8 mouse cellular contexts compared by ENCODE assay signal in genomic region chr10:121305441-121305840, GRCm38 (mm10). TPM values are rescaled to one million over a fixed set of nuclear protein-coding genes. Genes with fewer than 3 reads are reported as not detected.
DNase-seq lines count a peak whose midpoint lies in the region; ATAC-seq and TF ChIP-seq lines count a peak whose summit lies in the region.

No protein-coding gene starts in this region.

- ATAC-seq in forebrain, embryonic 15.5 days (replicated peaks) = 0 out of 2 replicates have a peak, but pooled peaks have one; percentile 12

- H3K36me3 ChIP-seq in kidney, adult 2 months (ENCODE audit: control insufficient read depth, insufficient read depth, low read length) = no peaks in the 10 kb centered on the region
- no peaks in the 10 kb centered on the region for H3K36me3 ChIP-seq in ES-E14 (ENCODE audit: control insufficient read depth, insufficient read depth, low read length, poor library complexity, severe bottlenecking)
- H3K36me3 ChIP-seq in forebrain, embryonic 15.5 days = peaks cover 7% of the 10 kb centered on the region; the same call in 1 of the 2 replicates

- no peak overlapping the region for H3K4me3 ChIP-seq in kidney, adult 2 months (ENCODE audit: insufficient read depth, low read depth, low read length)
- no peak overlapping the region for H3K4me3 ChIP-seq in ES-E14 (ENCODE audit: insufficient read depth in 1 of 2, low read depth in 1 of 2, low read length in 2 of 2, poor library complexity in 1 of 2, severe bottlenecking in 1 of 2)
- H3K4me3 ChIP-seq in forebrain, embryonic 15.5 days = no peak overlapping the region
- no peak overlapping the region for H3K4me3 ChIP-seq in lung, adult 2 months (replicated peaks; ENCODE audit: extremely low read depth, low read depth, low read length)

- no peaks in the 10 kb centered on the region for H3K9me3 ChIP-seq in ES-E14 (ENCODE audit: control insufficient read depth, insufficient read depth, low read depth, low read length)
- no peaks in the 10 kb centered on the region for H3K9me3 ChIP-seq in forebrain, embryonic 15.5 days

- no peaks in the 10 kb centered on the region for H3K27me3 ChIP-seq in kidney, adult 2 months (replicated peaks; ENCODE audit: control insufficient read depth, insufficient read depth, low read length)
- H3K27me3 ChIP-seq in forebrain, embryonic 15.5 days = no peaks in the 10 kb centered on the region

- no peak for TF ChIP-seq POLR2A in kidney, adult 2 months (IDR thresholded peaks at IDR 0.05; ENCODE audit: low read depth, low read length)
- TF ChIP-seq POLR2A in lung, adult 2 months (IDR thresholded peaks at IDR 0.05; ENCODE audit: borderline replicate concordance, extremely low read depth, low read depth, low read length) = no peak

- H3K4me2 ChIP-seq in forebrain, embryonic 15.5 days (replicated peaks) = no peak overlapping the region

- TF ChIP-seq CTCF in kidney, adult 2 months (conservative IDR thresholded peaks at IDR 0.05; ENCODE audit: insufficient read depth, insufficient read length, low read depth, low read length) = peak; percentile 21; the same call in 1 of the 2 replicates
- TF ChIP-seq CTCF in lung, adult 2 months (IDR thresholded peaks at IDR 0.05; ENCODE audit: insufficient read depth, low read length) = peak; percentile 20; the same call in 1 of the 2 replicates

- 43% methylated on average over 5 of the region's 5 CpGs for WGBS in kidney, adult 2 months
- WGBS in forebrain, embryonic 15.5 days = 33% methylated on average over 5 of the region's 5 CpGs
- WGBS in lung, adult 2 months = 25% methylated on average over 5 of the region's 5 CpGs

- in situ Hi-C loops in ES-E14 (cut with MboI; ENCODE audit: low sequenced_read_pairs in 2 of 2, unreplicated experiment in 2 of 2) = no loop called here

- no peak overlapping the region for H3K27ac ChIP-seq in kidney, adult 2 months (ENCODE audit: insufficient read depth, low read depth, low read length)
- H3K27ac ChIP-seq in ES-E14 (ENCODE audit: insufficient read depth, low read depth, low read length, poor library complexity, severe bottlenecking) = no peak overlapping the region
- H3K27ac ChIP-seq in forebrain, embryonic 15.5 days (replicated peaks) = no peak overlapping the region

- H3K9ac ChIP-seq in ES-E14 (ENCODE audit: insufficient read depth, low read depth, low read length, poor library complexity, severe bottlenecking) = no peak overlapping the region
- H3K9ac ChIP-seq in forebrain, embryonic 15.5 days (replicated peaks) = no peak overlapping the region

- no peak for DNase-seq in kidney, adult 2 months
- DNase-seq in kidney, adult 11 months = no peak
- DNase-seq in ES-E14 (ENCODE audit: low read depth, low spot score) = peak; percentile 72
- DNase-seq in lung, adult 2 months = no peak
- no peak for DNase-seq in left cerebral cortex, adult 8-10 months (ENCODE audit: low spot score in 2 of 2)
- no peak for DNase-seq in ovary, postnatal 14 days (ENCODE audit: low spot score)
- DNase-seq in ovary, postnatal 10 days (ENCODE audit: low spot score) = no peak

- H3K4me1 ChIP-seq in kidney, adult 2 months (ENCODE audit: control insufficient read depth, insufficient read depth, low read length) = no peaks in the 10 kb centered on the region
- H3K4me1 ChIP-seq in ES-E14 (ENCODE audit: control insufficient read depth in 2 of 2, insufficient read depth in 2 of 2, low read length in 2 of 2, poor library complexity in 1 of 2) = peaks cover 0 to 5% of the 10 kb centered on the region in 2 experiments; a peak in 2 of 4 replicates
- peaks cover 27% of the 10 kb centered on the region for H3K4me1 ChIP-seq in forebrain, embryonic 15.5 days
- peaks cover 5% of the 10 kb centered on the region; the same call in 1 of the 2 replicates for H3K4me1 ChIP-seq in lung, adult 2 months (ENCODE audit: control insufficient read depth, insufficient read depth, low read length)

TF ChIP-seq in ES-E14, 5 proteins besides CTCF, POLR2A, EP300 and RAD21:
- TF ChIP-seq ZC3H11A (IDR thresholded peaks at IDR 0.05; ENCODE audit: borderline replicate concordance, low read depth, low read length) (no peak), HCFC1 (IDR thresholded peaks at IDR 0.05; ENCODE audit: borderline replicate concordance, insufficient read depth, low read length) (no peak), MAFK (IDR thresholded peaks at IDR 0.05; ENCODE audit: insufficient read depth, low read depth, low read length) (no peak), ZNF384 (IDR thresholded peaks at IDR 0.05; ENCODE audit: low read depth, low read length) (no peak), CHD2 (IDR thresholded peaks at IDR 0.05; ENCODE audit: low read depth, low read length) (no peak)

RNA-seq across cellular contexts. Expression of gene Tbc1d30, which starts 45.6 kb away (rescaled TPM):
- polyA plus RNA-seq in kidney, adult 2 months (2012; rRNA removed) = 1.0 and 1.2 TPM in 2 replicates
- 0.45 and 0.58 TPM in 2 replicates for total RNA-seq in ES-E14 (2012; rRNA removed)
- 8.5 and 9.1 TPM in 2 replicates for polyA plus RNA-seq in forebrain, embryonic 15.5 days (2015; fragmentation: Nextera tagmentation; extraction: Ambion mirVana)
- 11.4 and 14.1 TPM in 2 replicates for polyA plus RNA-seq in lung, adult 2 months (2012; rRNA removed)
- total RNA-seq in left cerebral cortex, adult 8-10 months (2022) = 10 to 100 TPM; 80.6 to 89.9 (median 82.3) TPM

RNA-seq across cellular contexts. Expression of gene Gns, which starts 59.4 kb away (rescaled TPM):
- 128 and 160 TPM in 2 replicates for polyA plus RNA-seq in kidney, adult 2 months (2012; rRNA removed)
- 61.0 and 79.8 TPM in 2 replicates for total RNA-seq in ES-E14 (2012; rRNA removed)
- 30.3 and 34.7 TPM in 2 replicates for polyA plus RNA-seq in forebrain, embryonic 15.5 days (2015; fragmentation: Nextera tagmentation; extraction: Ambion mirVana)
- polyA plus RNA-seq in lung, adult 2 months (2012; rRNA removed) = 149 and 280 TPM in 2 replicates
- total RNA-seq in left cerebral cortex, adult 8-10 months (2022) = 100 to 1,000 TPM in 2 of 4 experiments, 10 to 100 TPM in 2; 87.2 to 126 (median 99.0) TPM
